Mouse (Mus musculus): ENCODE measurements around the gene Chchd1. TPM values are rescaled to one million over a fixed set of nuclear protein-coding genes. Genes with fewer than 3 reads are reported as not detected.

Chchd1 gene
- polyA plus RNA-seq, 1 experiment from 2014 or later, result 281 TPM

GRCm38 (mm10) chr14:20750503-20750902 lies 47.7 kb downstream of the Chchd1 start:
- Histone ChIP-seq H3K9ac (no peak overlapping the region), H3K27me3 (no peaks in the 10 kb centered on the region), H3K4me1 (no peaks in the 10 kb centered on the region), H3K27ac (no peak overlapping the region), H3K36me3 (ENCODE audit: poor library complexity, severe bottlenecking) (peaks cover 44% of the 10 kb centered on the region), H3K9me3 (replicated peaks) (no peaks in the 10 kb centered on the region), H3K4me3 (no peak overlapping the region), H3K4me2 (no peak overlapping the region)
- 92% methylated on average over 5 of the region's 5 CpGs for WGBS
- ATAC-seq, result no peak

GRCm38 (mm10) chr14:20753792-20754191 lies 51.0 kb downstream of the Chchd1 start:
- H3K9me3 ChIP-seq (replicated peaks), result no peaks in the 10 kb centered on the region
- WGBS, result 86% methylated on average over 3 of the region's 3 CpGs
- H3K27me3 ChIP-seq, result no peaks in the 10 kb centered on the region
- H3K4me1 ChIP-seq, result no peaks in the 10 kb centered on the region
- no peak overlapping the region for H3K4me3 ChIP-seq
- no peak overlapping the region for H3K27ac ChIP-seq
- no peak for ATAC-seq
- peaks cover 57% of the 10 kb centered on the region for H3K36me3 ChIP-seq (ENCODE audit: poor library complexity, severe bottlenecking)
- H3K4me2 ChIP-seq, result no peak overlapping the region
- no peak overlapping the region for H3K9ac ChIP-seq

Small RNA genes within 50 kb of the gene (microRNA-seq; reads per million reads assigned to microRNA genes)
- gene Mir6946, result 1.1 reads per million

Other genes starting within 250 kb of the Chchd1 start
- gene Anxa7, start 222.9 kb upstream of the Chchd1 start, polyA plus RNA-seq (2015; fragmentation: Nextera tagmentation; extraction: Ambion mirVana), result 8.5 and 9.9 TPM in 2 replicates
- gene Mss51, start 206.1 kb upstream of the Chchd1 start, polyA plus RNA-seq (2015; fragmentation: Nextera tagmentation; extraction: Ambion mirVana), result 0.89 and 1.3 TPM in 2 replicates
- gene Ppp3cb, start 156.4 kb upstream of the Chchd1 start, polyA plus RNA-seq (2015; fragmentation: Nextera tagmentation; extraction: Ambion mirVana), result 71.9 and 73.7 TPM in 2 replicates
- 8.1 and 10.1 TPM in 2 replicates for gene Usp54, start 61.9 kb upstream of the Chchd1 start, polyA plus RNA-seq (2015; fragmentation: Nextera tagmentation; extraction: Ambion mirVana)
- gene Myoz1, start 46.5 kb upstream of the Chchd1 start, polyA plus RNA-seq (2015; fragmentation: Nextera tagmentation; extraction: Ambion mirVana), result not detected in 2 replicates
- 0.13 and 0.14 TPM in 2 replicates for gene Synpo2l, start 34.7 kb upstream of the Chchd1 start, polyA plus RNA-seq (2015; fragmentation: Nextera tagmentation; extraction: Ambion mirVana)
- gene Sec24c, start 28.7 kb upstream of the Chchd1 start, polyA plus RNA-seq (2015; fragmentation: Nextera tagmentation; extraction: Ambion mirVana), result 75.9 and 84.7 TPM in 2 replicates
- 18.9 and 19.9 TPM in 2 replicates for gene Fut11, start 8.0 kb upstream of the Chchd1 start, polyA plus RNA-seq (2015; fragmentation: Nextera tagmentation; extraction: Ambion mirVana)
- 40.8 and 44.2 TPM in 2 replicates for gene Zswim8, start 4.5 kb downstream of the Chchd1 start, polyA plus RNA-seq (2015; fragmentation: Nextera tagmentation; extraction: Ambion mirVana)
- gene Ndst2, start 31.6 kb downstream of the Chchd1 start, polyA plus RNA-seq (2015; fragmentation: Nextera tagmentation; extraction: Ambion mirVana), result 14.0 and 18.3 TPM in 2 replicates
- gene Camk2g, start 91.1 kb downstream of the Chchd1 start, polyA plus RNA-seq (2015; fragmentation: Nextera tagmentation; extraction: Ambion mirVana), result 60.7 and 81.8 TPM in 2 replicates
- gene Plau, start 133.7 kb downstream of the Chchd1 start, polyA plus RNA-seq (2015; fragmentation: Nextera tagmentation; extraction: Ambion mirVana), result 0.27 and 0.35 TPM in 2 replicates
- 8.8 and 8.9 TPM in 2 replicates for gene Vcl, start 226.4 kb downstream of the Chchd1 start, polyA plus RNA-seq (2015; fragmentation: Nextera tagmentation; extraction: Ambion mirVana)